Mouse (Mus musculus) liver, embryonic 14.5 days (tissue): ENCODE measurements at regions not wholly inside any gene's neighbourhood (a gene's known extent, or its start where the extent isn't known, plus 50 kb on each side); places are given as distances from the start of the nearest gene placed in this dataset.

ENCODE experiments used
- ATAC-seq: fragments of 200-750 bp; cut with Nextera tagmentation; 2 replicates; pipeline ENCODE4 v1.8.0; 2017; ENCODE audit warnings: moderate number of reproducible peaks, mild to moderate bottlenecking, moderate library complexity; ENCODE audit not compliant: insufficient read depth
- DNase-seq, 3 experiments: peaks; one replicate each; pipeline ENCODE4 v3.0.0-alpha.2; 2012 to 2013; ENCODE audit warnings: low read depth in 3 of 3, low spot score in 3 of 3
- H3K27ac ChIP-seq: fragments of 300-500 bp; sonication (generic); 2 replicates; pipeline ENCODE4 v1.5.1; 2014; ENCODE audit warnings: moderate library complexity, mild to moderate bottlenecking, control low read depth, inconsistent platforms
- H3K27me3 ChIP-seq: fragments of 300-500 bp; sonication (generic); 2 replicates; pipeline ENCODE4 v1.6.1; 2014; ENCODE audit warnings: mild to moderate bottlenecking, low read length, moderate library complexity; ENCODE audit not compliant: control insufficient read depth, insufficient read depth
- H3K36me3 ChIP-seq: fragments of 300-500 bp; sonication (generic); replicated peaks from 2 replicates; pipeline ENCODE4 v1.6.1; 2014; ENCODE audit warnings: low read depth; ENCODE audit not compliant: control insufficient read depth, insufficient read depth
- H3K4me1 ChIP-seq, 2 experiments: fragments of 200-500 bp in 1 of 2; fragments of 300-500 bp in 1 of 2; sonication (generic) in 1 of 2; replicated peaks; 2 replicates each; pipeline ENCODE4 v1.6.1; 2012 to 2014; ENCODE audit warnings: antibody characterized with exemption in 1 of 2, inconsistent platforms in 1 of 2, low read length in 1 of 2; ENCODE audit not compliant: control insufficient read depth in 2 of 2, insufficient read depth in 2 of 2
- H3K4me2 ChIP-seq: fragments of 300-500 bp; sonication (generic); 2 replicates; pipeline ENCODE4 v1.6.1; 2014; ENCODE audit warnings: low read depth, mild to moderate bottlenecking, control low read depth, moderate library complexity
- H3K4me3 ChIP-seq, 2 experiments: fragments of 200-500 bp in 1 of 2; fragments of 300-500 bp in 1 of 2; sonication (generic) in 1 of 2; 2 replicates each; pipeline ENCODE4 v1.5.1; 2012 to 2014; ENCODE audit warnings: low read depth in 2 of 2, low read length in 2 of 2, mild to moderate bottlenecking in 2 of 2, control low read depth in 1 of 2, inconsistent platforms in 1 of 2, moderate library complexity in 1 of 2; ENCODE audit not compliant: insufficient read depth in 1 of 2
- H3K9ac ChIP-seq: fragments of 300-500 bp; sonication (generic); replicated peaks from 2 replicates; pipeline ENCODE4 v1.6.1; 2014; ENCODE audit warnings: mild to moderate bottlenecking, control low read depth, moderate library complexity
- H3K9me3 ChIP-seq: fragments of 300-500 bp; sonication (generic); 2 replicates; pipeline ENCODE4 v1.6.1; 2016; ENCODE audit warnings: low read length, mixed read lengths; ENCODE audit not compliant: control insufficient read depth
- CTCF ChIP-seq: IDR thresholded peaks from 2 replicates; pipeline ENCODE4 v1.5.1; 2016; ENCODE audit warnings: antibody characterized with exemption, low read depth, control low read depth
- EP300 ChIP-seq: IDR thresholded peaks from 2 replicates; pipeline ENCODE4 v1.6.1; 2016; ENCODE audit warnings: antibody characterized with exemption, low read depth
- WGBS: fragments of 180-500 bp; shearing (Covaris S2); extraction: QIAGEN DNeasy Blood & Tissue Kit; methylation state at CpG from one replicate; pipeline ENCODE4 v1.1.7; 2014; ENCODE audit not compliant: insufficient replicate concordance; 5-methylcytosine and 5-hydroxymethylcytosine counted together

DNA sequence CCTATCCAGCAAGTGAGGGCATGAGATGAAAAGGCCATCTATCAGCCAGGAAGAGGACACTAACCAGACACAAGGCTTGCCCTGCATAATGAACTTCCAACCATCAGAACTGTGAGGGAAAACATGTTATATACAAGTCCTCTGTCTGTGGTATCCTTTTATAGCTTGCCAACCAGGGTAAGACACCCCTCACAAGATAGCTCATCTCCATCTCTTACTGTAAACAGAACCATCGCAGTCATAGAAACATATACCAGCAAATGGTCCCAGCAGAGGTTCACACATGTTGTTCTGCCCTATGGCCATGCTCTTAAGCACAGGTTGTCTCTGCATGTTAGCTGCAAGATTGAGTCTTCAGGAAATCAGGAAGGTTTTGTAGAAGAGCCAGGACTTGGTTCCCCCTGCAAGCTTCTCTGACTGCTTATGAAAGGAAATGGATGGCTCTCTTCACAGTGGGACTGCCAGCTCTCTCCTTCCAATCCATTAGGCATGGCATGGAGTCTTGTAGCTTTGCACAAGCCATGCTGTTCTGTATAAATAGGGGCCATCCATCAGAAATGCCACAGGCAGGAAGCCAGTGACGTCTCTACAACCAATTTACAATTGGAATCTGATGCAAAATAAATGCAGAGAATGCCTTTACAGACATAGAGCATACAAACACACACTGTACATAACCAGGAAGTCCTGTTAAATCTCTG, 1514.0 kb upstream of the Lrrc6 start:
- 47% methylated on average over 2 of the region's 2 CpGs for WGBS

DNA sequence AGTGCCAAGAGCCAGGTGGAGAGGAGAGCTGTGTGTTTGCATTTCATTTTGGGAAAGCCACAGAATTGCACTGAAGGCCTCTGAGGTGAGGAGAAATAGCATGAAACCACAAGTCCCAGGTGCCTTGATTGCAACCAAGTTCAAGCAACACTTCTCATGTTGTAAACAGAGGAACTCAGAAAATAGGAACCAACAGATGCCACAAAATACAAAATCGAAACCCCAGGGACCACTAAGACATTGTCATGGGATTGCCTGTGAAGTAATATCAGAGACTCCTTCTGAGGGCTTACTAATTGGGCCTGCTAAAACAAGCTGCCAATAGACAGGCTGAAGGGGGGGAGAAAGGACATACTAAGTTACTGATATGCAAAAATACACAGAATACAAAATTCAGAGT, 1510.5 kb upstream of the Lrrc6 start:
- H3K27me3 ChIP-seq, result no peaks in the 10 kb centered on the region
- H3K36me3 ChIP-seq, result no peaks in the 10 kb centered on the region
- no peak overlapping the region for H3K4me2 ChIP-seq
- no peak for ATAC-seq
- H3K9ac ChIP-seq, result no peak overlapping the region
- no peaks in the 10 kb centered on the region for H3K4me1 ChIP-seq
- no peak overlapping the region for H3K4me3 ChIP-seq
- DNase-seq, result no peak
- H3K27ac ChIP-seq, result no peak overlapping the region
- TF ChIP-seq CTCF (no peak), EP300 (no peak)
- H3K9me3 ChIP-seq, result no peaks in the 10 kb centered on the region
- 32% methylated on average over 1 of the region's 1 CpGs for WGBS

More for the DNA sequence above, 1514.0 kb upstream of the Lrrc6 start:
- Histone ChIP-seq H3K27ac (no peak overlapping the region), H3K4me1 (no peaks in the 10 kb centered on the region), H3K9ac (no peak overlapping the region), H3K36me3 (no peaks in the 10 kb centered on the region), H3K4me2 (no peak overlapping the region), H3K4me3 (no peak overlapping the region), H3K27me3 (no peaks in the 10 kb centered on the region), H3K9me3 (no peaks in the 10 kb centered on the region)
- ATAC-seq (no peak), DNase-seq (no peak)
- TF ChIP-seq CTCF (no peak), EP300 (no peak)

DNA sequence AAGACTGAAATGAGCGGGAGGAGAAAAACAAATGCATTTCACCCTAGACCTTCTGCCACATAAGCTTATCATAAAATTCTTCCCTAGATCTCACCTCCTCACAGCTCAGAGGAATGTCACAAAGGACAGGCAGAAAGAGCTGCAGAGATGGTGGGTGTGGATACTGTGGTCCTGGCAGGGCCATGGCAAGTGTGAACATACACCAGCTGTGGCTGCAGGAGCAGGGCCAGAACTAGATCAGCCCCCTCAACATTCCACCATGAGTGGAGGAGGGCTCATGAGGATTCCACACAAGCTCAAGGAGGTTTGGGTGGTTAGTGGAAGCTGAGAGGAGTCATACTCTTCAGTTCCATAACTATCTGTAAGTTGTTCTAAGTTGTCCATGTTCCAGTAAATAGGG, 1509.5 kb upstream of the Lrrc6 start:
- ATAC-seq, result no peak
- H3K4me1 ChIP-seq, result no peaks in the 10 kb centered on the region
- H3K9me3 ChIP-seq, result no peaks in the 10 kb centered on the region
- H3K36me3 ChIP-seq, result no peaks in the 10 kb centered on the region
- H3K27me3 ChIP-seq, result no peaks in the 10 kb centered on the region
- 72% methylated on average over 1 of the region's 1 CpGs for WGBS
- TF ChIP-seq EP300, result no peak
- no peak for TF ChIP-seq CTCF
- no peak overlapping the region for H3K9ac ChIP-seq
- H3K4me3 ChIP-seq, result no peak overlapping the region
- no peak overlapping the region for H3K27ac ChIP-seq
- no peak overlapping the region for H3K4me2 ChIP-seq
- no peak for DNase-seq

DNA sequence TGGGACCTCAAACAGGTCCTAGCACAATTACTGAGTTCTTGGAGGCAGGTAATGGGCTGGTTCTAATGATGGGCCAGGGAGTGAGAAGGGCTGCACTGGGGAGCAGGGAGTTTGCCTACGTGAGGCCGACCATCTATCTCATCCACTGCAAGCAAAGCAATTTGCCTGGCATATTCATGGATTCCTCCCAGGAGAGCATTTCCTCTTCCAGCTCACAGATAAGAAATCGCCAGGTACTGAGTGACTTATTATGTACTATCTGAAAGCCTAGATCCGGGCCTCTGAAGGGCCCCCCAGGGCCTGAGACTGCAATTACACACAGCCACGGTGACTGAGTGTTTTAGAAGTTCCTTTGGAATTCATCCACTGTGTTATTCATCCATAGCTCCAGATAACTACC, 1504.1 kb upstream of the Lrrc6 start:
- TF ChIP-seq CTCF (no peak), EP300 (no peak)
- no peak for DNase-seq
- H3K27ac ChIP-seq, result no peak overlapping the region
- no peaks in the 10 kb centered on the region for H3K4me1 ChIP-seq
- H3K9me3 ChIP-seq, result no peaks in the 10 kb centered on the region
- no peak overlapping the region for H3K4me3 ChIP-seq
- ATAC-seq, result no peak
- no peaks in the 10 kb centered on the region for H3K36me3 ChIP-seq
- no peak overlapping the region for H3K4me2 ChIP-seq
- no peak overlapping the region for H3K9ac ChIP-seq
- 47% methylated on average over 5 of the region's 5 CpGs for WGBS
- no peaks in the 10 kb centered on the region for H3K27me3 ChIP-seq

DNA sequence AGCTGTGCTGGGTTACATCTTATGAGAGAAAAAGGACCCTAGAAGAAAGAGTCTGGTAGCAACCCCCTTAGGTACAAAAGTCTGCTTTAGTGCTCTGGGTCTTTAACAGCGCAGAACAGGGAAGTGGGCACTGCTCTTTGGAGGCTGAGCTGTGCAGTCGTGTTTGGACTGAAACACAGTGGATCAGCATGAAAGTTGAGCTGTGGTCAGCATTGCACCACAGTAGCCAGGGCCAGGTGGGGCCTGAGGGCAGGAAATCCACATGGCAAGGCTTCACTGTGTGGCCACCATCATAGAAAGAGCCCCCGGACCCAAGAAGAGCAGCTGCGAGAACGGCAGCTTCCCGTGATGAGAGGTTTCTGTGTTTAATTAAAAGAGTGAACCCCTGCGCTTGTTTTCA, 1495.8 kb upstream of the Lrrc6 start:
- ATAC-seq (no peak), DNase-seq (no peak)
- Histone ChIP-seq H3K4me1 (no peaks in the 10 kb centered on the region), H3K27me3 (no peaks in the 10 kb centered on the region), H3K4me3 (no peak overlapping the region), H3K36me3 (no peaks in the 10 kb centered on the region), H3K9ac (no peak overlapping the region), H3K9me3 (no peaks in the 10 kb centered on the region), H3K27ac (no peak overlapping the region), H3K4me2 (no peak overlapping the region)
- TF ChIP-seq CTCF, result no peak
- no peak for TF ChIP-seq EP300
- 55% methylated on average over 7 of the region's 7 CpGs for WGBS
